Mouse (Mus musculus) liver, postnatal 0 days (tissue): ENCODE results near the gene Tmem178.

Experiments used
- CTCF ChIP-seq: sonication (generic); IDR thresholded peaks from 2 replicates; pipeline ENCODE4 v1.5.1; 2016; ENCODE audit warnings: antibody characterized with exemption, low read depth
- EP300 ChIP-seq: IDR thresholded peaks from 2 replicates; pipeline ENCODE4 v1.6.1; 2016; ENCODE audit warnings: antibody characterized with exemption, low read depth, mild to moderate bottlenecking

DNA sequence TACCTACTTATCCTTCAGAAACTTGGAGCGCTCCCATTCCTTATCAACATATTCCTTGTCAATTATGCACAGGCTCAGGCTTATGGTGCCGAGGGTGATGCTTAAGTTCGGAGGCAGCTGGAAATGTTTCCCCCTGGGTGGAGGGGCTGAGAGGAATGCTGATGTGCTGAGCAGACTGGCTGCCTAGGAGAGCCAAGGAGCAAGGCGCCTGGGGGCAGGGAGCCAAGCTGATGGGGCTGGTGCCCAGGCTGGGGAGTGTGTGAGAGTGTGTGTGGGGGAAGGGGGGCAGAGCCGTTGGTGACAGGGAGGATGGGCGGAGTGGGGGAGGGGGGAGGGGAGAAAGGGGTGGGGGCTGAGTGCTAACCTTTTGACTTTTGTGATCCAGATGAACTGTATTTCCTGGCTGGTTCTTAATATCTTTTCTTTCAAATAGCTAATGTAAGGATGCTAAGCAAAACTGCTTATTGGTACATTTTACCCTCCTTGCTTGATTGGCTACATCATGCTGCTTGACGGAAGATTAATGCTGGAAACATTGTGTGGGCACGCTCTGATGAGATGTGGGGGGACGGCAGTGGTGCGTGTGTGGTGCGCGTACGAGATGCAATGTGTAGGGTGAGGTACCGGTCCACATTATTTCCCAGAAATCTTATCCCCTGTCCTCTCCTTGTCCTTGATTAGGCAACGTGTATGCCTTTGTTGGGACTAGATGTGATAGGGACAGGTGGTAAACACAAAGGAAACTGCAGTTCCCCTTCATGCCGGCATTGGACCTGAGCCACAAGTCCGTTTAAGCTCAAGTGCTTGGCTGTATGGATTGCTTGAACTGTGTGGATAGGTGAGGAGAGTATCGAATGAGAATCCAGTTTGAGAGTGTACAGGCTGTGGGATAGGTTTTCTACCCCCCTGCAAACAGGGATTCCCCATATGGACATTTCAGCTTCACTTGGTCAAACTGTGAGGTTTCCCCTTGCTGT is 25.5 kb downstream of the Tmem178 start:
- no peak for TF ChIP-seq CTCF
- no peak for TF ChIP-seq EP300
